Mouse (Mus musculus): ENCODE results near the gene Lum.

Lum gene

GRCm38 (mm10) chr10:97564957-97565856, at the start of gene Lum:
Gene Lum, plus strand, starts transcription at chr10:97565128.
- DNase-seq, result no peak

- no peak for DNase-seq
Observed at GRCm38 (mm10) chr10:97523366-97523765, 41.6 kb upstream of the Lum start.

GRCm38 (mm10) chr10:97535697-97536096, 29.2 kb upstream of the Lum start:
- no peak for DNase-seq

GRCm38 (mm10) chr10:97536921-97537320, 28.0 kb upstream of the Lum start:
- no peak for DNase-seq

- DNase-seq, result no peak
Observed at GRCm38 (mm10) chr10:97538202-97538601, 26.7 kb upstream of the Lum start.

- no peak for DNase-seq
Observed at GRCm38 (mm10) chr10:97547740-97548139, 17.2 kb upstream of the Lum start.

GRCm38 (mm10) chr10:97567489-97568135, 2.7 kb downstream of the Lum start:
- DNase-seq, result no peak

- no peak for DNase-seq
Observed at GRCm38 (mm10) chr10:97582543-97583231, 17.8 kb downstream of the Lum start.

GRCm38 (mm10) chr10:97584176-97584575, 19.2 kb downstream of the Lum start:
- DNase-seq, result no peak

GRCm38 (mm10) chr10:97587159-97587558, 22.2 kb downstream of the Lum start:
- DNase-seq, result no peak

- no peak for DNase-seq
Observed at GRCm38 (mm10) chr10:97589574-97589973, 24.6 kb downstream of the Lum start.

- DNase-seq, result no peak
Observed at GRCm38 (mm10) chr10:97591036-97591435, 26.1 kb downstream of the Lum start.

- no peak for DNase-seq
Observed at GRCm38 (mm10) chr10:97591685-97592084, 26.8 kb downstream of the Lum start.

- DNase-seq, result no peak
Observed at GRCm38 (mm10) chr10:97595680-97596079, 30.8 kb downstream of the Lum start.

GRCm38 (mm10) chr10:97601744-97602143, 36.8 kb downstream of the Lum start:
- no peak for DNase-seq

- no peak for DNase-seq
Observed at GRCm38 (mm10) chr10:97603256-97603655, 38.3 kb downstream of the Lum start.

GRCm38 (mm10) chr10:97606579-97606978, 41.7 kb downstream of the Lum start, which contains the start of gene Kera:
Gene Kera, plus strand, starts transcription at chr10:97606879.
- no peak for DNase-seq

Data from retina, postnatal 1 day (tissue).